Mouse (Mus musculus) hindbrain, embryonic 11.5 days (tissue): ENCODE measurements at regions not wholly inside any gene's neighbourhood (a gene's known extent, or its start where the extent isn't known, plus 50 kb on each side); places are given as distances from the start of the nearest gene placed in this dataset.

Source experiments
- ATAC-seq: fragments of 200-750 bp; cut with Nextera tagmentation; 2 replicates; pipeline ENCODE4 v1.8.0; 2017; ENCODE audit warnings: mild to moderate bottlenecking, moderate TSS enrichment, moderate library complexity; ENCODE audit not compliant: low FRiP score
- DNase-seq: peaks from one replicate; pipeline ENCODE4 v3.0.0-alpha.2; 2015; ENCODE audit warnings: low spot score
- H3K27ac ChIP-seq: fragments of 300-500 bp; sonication (generic); 2 replicates; pipeline ENCODE4 v1.5.1; 2014; ENCODE audit warnings: mild to moderate bottlenecking, low read depth, low read length
- H3K27me3 ChIP-seq: fragments of 300-500 bp; sonication (generic); 2 replicates; pipeline ENCODE4 v1.6.1; 2014; ENCODE audit warnings: mild to moderate bottlenecking, low read length, moderate library complexity, mixed read lengths; ENCODE audit not compliant: control insufficient read depth, insufficient read depth
- H3K36me3 ChIP-seq: fragments of 300-500 bp; sonication (generic); 2 replicates; pipeline ENCODE4 v1.6.1; 2014; ENCODE audit warnings: mild to moderate bottlenecking, low read length, moderate library complexity, mixed read lengths; ENCODE audit not compliant: control insufficient read depth, insufficient read depth
- H3K4me1 ChIP-seq: fragments of 300-500 bp; sonication (generic); replicated peaks from 2 replicates; pipeline ENCODE4 v1.6.1; 2014; ENCODE audit warnings: low read length, mixed read lengths; ENCODE audit not compliant: control insufficient read depth, insufficient read depth
- H3K4me2 ChIP-seq: fragments of 300-500 bp; sonication (generic); replicated peaks from 2 replicates; pipeline ENCODE4 v1.6.1; 2014; ENCODE audit warnings: mild to moderate bottlenecking, low read depth, low read length
- H3K4me3 ChIP-seq: fragments of 300-500 bp; sonication (generic); 2 replicates; pipeline ENCODE4 v1.5.1; 2014; ENCODE audit warnings: low read depth, low read length
- H3K9ac ChIP-seq: fragments of 300-500 bp; sonication (generic); 2 replicates; pipeline ENCODE4 v1.6.1; 2014; ENCODE audit warnings: low read depth, low read length
- H3K9me3 ChIP-seq: fragments of 300-500 bp; sonication (generic); 2 replicates; pipeline ENCODE4 v1.6.1; 2016; ENCODE audit warnings: low read length; ENCODE audit not compliant: control insufficient read depth
- WGBS: fragments of 180-500 bp; shearing (Covaris S2); extraction: QIAGEN DNeasy Blood & Tissue Kit; methylation state at CpG from one replicate; pipeline ENCODE4 v1.1.7; 2014; 5-methylcytosine and 5-hydroxymethylcytosine counted together

- Histone ChIP-seq H3K36me3 (no peaks in the 10 kb centered on the region), H3K27me3 (no peaks in the 10 kb centered on the region), H3K9me3 (no peaks in the 10 kb centered on the region), H3K4me1 (no peaks in the 10 kb centered on the region), H3K4me2 (no peak overlapping the region), H3K9ac (no peak overlapping the region), H3K4me3 (no peak overlapping the region), H3K27ac (no peak overlapping the region)
- ATAC-seq, result no peak
- 87% methylated on average over 2 of the region's 2 CpGs for WGBS
- no peak for DNase-seq
Measured at GRCm38 (mm10) chr10:9086666-9087065, 200.8 kb upstream of the Sash1 start.

GRCm38 (mm10) chr10:9085441-9085840, 199.6 kb upstream of the Sash1 start:
- no peaks in the 10 kb centered on the region for H3K4me1 ChIP-seq
- no peaks in the 10 kb centered on the region for H3K36me3 ChIP-seq
- H3K9ac ChIP-seq, result no peak overlapping the region
- 66% methylated on average over 7 of the region's 7 CpGs for WGBS
- no peaks in the 10 kb centered on the region for H3K27me3 ChIP-seq
- no peak overlapping the region for H3K4me2 ChIP-seq
- no peak for ATAC-seq
- no peak overlapping the region for H3K27ac ChIP-seq
- no peak for DNase-seq
- no peak overlapping the region for H3K4me3 ChIP-seq
- H3K9me3 ChIP-seq, result no peaks in the 10 kb centered on the region

GRCm38 (mm10) chr10:9074916-9075315, 189.0 kb upstream of the Sash1 start:
- Histone ChIP-seq H3K4me2 (no peak overlapping the region), H3K27me3 (no peaks in the 10 kb centered on the region), H3K27ac (no peak overlapping the region), H3K9me3 (no peaks in the 10 kb centered on the region), H3K4me3 (no peak overlapping the region), H3K36me3 (no peaks in the 10 kb centered on the region), H3K9ac (no peak overlapping the region), H3K4me1 (no peaks in the 10 kb centered on the region)
- ATAC-seq (no peak), DNase-seq (no peak)
- WGBS, result 88% methylated on average over 2 of the region's 2 CpGs

- 19% methylated on average over 5 of the region's 5 CpGs for WGBS
- DNase-seq (peak; percentile 52), ATAC-seq (no peak)
- H3K27me3 ChIP-seq, result no peaks in the 10 kb centered on the region
- H3K4me2 ChIP-seq, result no peak overlapping the region
- H3K9ac ChIP-seq, result no peak overlapping the region
- H3K4me1 ChIP-seq, result no peaks in the 10 kb centered on the region
- no peaks in the 10 kb centered on the region for H3K36me3 ChIP-seq
- no peaks in the 10 kb centered on the region for H3K9me3 ChIP-seq
- H3K4me3 ChIP-seq, result no peak overlapping the region
- H3K27ac ChIP-seq, result no peak overlapping the region
Measured at GRCm38 (mm10) chr10:9071630-9072029, 185.8 kb upstream of the Sash1 start.

GRCm38 (mm10) chr10:9069608-9070190, 183.8 kb upstream of the Sash1 start:
- no peak overlapping the region for H3K4me2 ChIP-seq
- no peak overlapping the region for H3K9ac ChIP-seq
- no peaks in the 10 kb centered on the region for H3K9me3 ChIP-seq
- H3K4me3 ChIP-seq, result no peak overlapping the region
- no peaks in the 10 kb centered on the region for H3K27me3 ChIP-seq
- ATAC-seq, result no peak
- H3K36me3 ChIP-seq, result no peaks in the 10 kb centered on the region
- H3K4me1 ChIP-seq, result no peaks in the 10 kb centered on the region
- no peak overlapping the region for H3K27ac ChIP-seq
- 76% methylated on average over 13 of the region's 13 CpGs for WGBS
- DNase-seq, result no peak

DNA sequence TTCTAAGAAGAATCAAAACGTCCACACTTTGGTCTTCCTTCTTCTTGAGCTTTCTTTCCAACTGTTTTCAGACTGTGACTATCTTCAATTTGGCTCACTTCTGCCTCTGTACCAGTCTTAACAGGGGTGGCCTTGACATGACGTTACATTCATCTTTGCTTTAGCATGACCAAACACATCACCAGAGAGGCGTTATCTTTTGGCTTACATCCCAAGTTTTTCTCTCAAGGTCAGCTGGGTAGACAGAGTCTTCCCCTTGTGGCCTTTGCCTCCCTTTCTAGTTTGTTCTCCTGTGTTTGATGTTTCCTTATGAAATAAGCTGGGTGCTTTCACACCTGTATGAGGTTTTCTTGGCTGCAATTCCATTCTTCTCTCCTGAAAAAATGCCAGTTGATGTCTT, 180.7 kb upstream of the Sash1 start:
- no peak overlapping the region for H3K4me2 ChIP-seq
- no peaks in the 10 kb centered on the region for H3K27me3 ChIP-seq
- no peak overlapping the region for H3K4me3 ChIP-seq
- H3K27ac ChIP-seq, result no peak overlapping the region
- no peaks in the 10 kb centered on the region for H3K9me3 ChIP-seq
- no peak overlapping the region for H3K9ac ChIP-seq
- H3K36me3 ChIP-seq, result no peaks in the 10 kb centered on the region
- no peak for ATAC-seq
- DNase-seq, result no peak
- WGBS, result 82% methylated on average over 3 of the region's 3 CpGs
- H3K4me1 ChIP-seq, result no peaks in the 10 kb centered on the region

DNA sequence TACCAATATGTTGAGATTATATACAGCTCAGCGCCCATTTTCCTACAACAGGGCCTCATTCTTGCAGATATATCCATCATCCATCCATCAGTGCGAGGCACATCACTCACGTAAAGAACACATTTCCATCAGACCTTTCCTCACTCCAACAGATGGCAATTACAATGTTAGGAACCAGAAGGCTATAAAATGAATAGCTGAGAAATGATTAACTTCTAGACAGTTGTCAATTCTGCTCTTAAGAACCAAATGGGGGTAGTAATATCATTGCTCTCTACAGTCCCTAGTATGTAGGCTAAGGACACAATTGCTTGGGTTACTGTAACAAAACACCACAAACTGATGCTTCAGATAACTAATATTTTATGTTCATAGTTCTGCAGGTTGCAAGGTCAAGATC, 176.1 kb upstream of the Sash1 start:
- Histone ChIP-seq H3K27ac (no peak overlapping the region), H3K4me2 (no peak overlapping the region), H3K36me3 (no peaks in the 10 kb centered on the region), H3K9me3 (no peaks in the 10 kb centered on the region), H3K9ac (no peak overlapping the region), H3K4me1 (no peaks in the 10 kb centered on the region), H3K27me3 (no peaks in the 10 kb centered on the region), H3K4me3 (no peak overlapping the region)
- WGBS, result 85% methylated on average over 3 of the region's 3 CpGs
- no peak for ATAC-seq
- no peak for DNase-seq

DNA sequence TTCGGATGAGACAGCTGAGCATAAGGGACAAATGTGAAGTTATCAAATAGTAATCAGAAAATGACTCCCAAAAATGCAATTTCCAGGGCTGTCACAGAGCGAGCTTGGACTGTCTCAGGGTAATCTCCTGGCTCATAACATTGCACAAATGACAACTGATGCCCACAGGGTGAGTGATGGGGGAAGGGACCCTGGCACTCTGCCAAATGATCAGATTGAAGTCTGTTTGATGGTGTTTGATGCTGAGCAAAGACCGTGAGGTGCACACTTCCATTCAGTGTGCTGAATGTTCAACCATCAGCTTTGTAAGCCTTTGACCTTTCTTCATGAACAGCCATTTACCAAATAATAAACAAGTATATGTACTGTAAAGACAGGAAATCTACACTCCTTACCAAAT, 169.4 kb upstream of the Sash1 start:
- no peak overlapping the region for H3K27ac ChIP-seq
- no peaks in the 10 kb centered on the region for H3K36me3 ChIP-seq
- no peak overlapping the region for H3K4me3 ChIP-seq
- DNase-seq (no peak), ATAC-seq (no peak)
- no peak overlapping the region for H3K4me2 ChIP-seq
- no peaks in the 10 kb centered on the region for H3K4me1 ChIP-seq
- H3K27me3 ChIP-seq, result no peaks in the 10 kb centered on the region
- H3K9me3 ChIP-seq, result no peaks in the 10 kb centered on the region
- H3K9ac ChIP-seq, result no peak overlapping the region
- WGBS, result 78% methylated on average over 3 of the region's 3 CpGs

- no peak for ATAC-seq
- Histone ChIP-seq H3K27me3 (no peaks in the 10 kb centered on the region), H3K9ac (no peak overlapping the region), H3K27ac (no peak overlapping the region), H3K36me3 (no peaks in the 10 kb centered on the region), H3K4me2 (no peak overlapping the region), H3K4me1 (no peaks in the 10 kb centered on the region), H3K4me3 (no peak overlapping the region), H3K9me3 (no peaks in the 10 kb centered on the region)
- 64% methylated on average over 4 of the region's 4 CpGs for WGBS
- DNase-seq, result peak; percentile 53
Measured at GRCm38 (mm10) chr10:9053371-9053770, 167.5 kb upstream of the Sash1 start.
